Mouse (Mus musculus): ENCODE results near the gene Slc35b2. TPM values are rescaled to one million over a fixed set of nuclear protein-coding genes. Genes with fewer than 3 reads are reported as not detected.
A peak's percentile ranks its signal among the peaks of the same experiment; 100 is the strongest.

Slc35b2 gene
- polyA plus RNA-seq, 1 experiment from 2014 or later = 52.1 TPM

DNA sequence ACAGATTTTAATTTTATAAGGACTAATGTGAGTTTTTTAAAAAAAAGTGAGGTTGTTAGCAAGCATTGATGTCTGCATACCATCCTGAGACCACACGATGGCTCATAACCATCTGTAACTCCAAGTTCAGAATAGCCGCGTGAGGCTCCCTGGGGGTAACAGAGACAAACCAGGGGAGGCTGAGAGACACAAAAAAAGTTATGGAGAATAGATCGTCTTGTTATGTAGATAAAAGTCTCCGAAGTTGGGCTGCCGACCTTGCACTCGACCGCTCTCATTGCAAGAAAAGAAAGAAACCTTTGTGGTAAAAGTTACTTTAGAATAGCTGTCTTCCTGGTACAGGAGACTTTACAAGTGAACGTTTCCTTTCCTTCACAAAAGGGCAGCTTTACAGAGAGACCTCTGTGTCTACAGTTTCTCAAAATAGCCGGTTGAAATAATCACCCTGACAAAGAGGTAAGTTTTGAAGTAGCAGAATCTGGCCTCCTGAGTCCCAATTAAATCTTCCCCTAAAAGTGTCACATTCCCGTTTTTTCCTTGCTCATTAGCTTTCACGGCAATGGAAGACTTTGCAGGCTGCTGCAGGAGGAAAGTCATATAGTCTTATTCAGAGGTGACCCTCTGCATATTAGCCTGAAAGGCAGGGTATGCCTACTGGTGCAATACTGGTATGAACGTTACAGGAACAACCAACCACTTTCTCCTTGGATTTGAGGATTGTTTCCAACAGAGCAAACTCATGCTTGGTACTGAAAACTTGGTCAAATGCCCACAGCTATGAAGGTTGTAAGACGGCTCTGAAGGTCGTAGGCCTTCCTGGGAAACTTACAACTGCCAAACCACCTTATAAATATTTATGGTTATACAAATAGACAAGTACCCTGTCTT lies 43.6 kb downstream of the Slc35b2 start:
- H3K4me2 ChIP-seq = no peak overlapping the region
- no peaks in the 10 kb centered on the region for H3K36me3 ChIP-seq (replicated peaks)
- H3K9me3 ChIP-seq (replicated peaks) = no peaks in the 10 kb centered on the region
- no peaks in the 10 kb centered on the region for H3K27me3 ChIP-seq
- no peak overlapping the region for H3K9ac ChIP-seq
- no peak overlapping the region for H3K4me3 ChIP-seq (replicated peaks)
- ATAC-seq (ENCODE audit: insufficient read depth) = no peak
- peaks cover 26% of the 10 kb centered on the region for H3K4me1 ChIP-seq (replicated peaks)
- WGBS (ENCODE audit: insufficient replicate concordance) = 72% methylated on average over 15 of the region's 15 CpGs
- no peak overlapping the region for H3K27ac ChIP-seq (replicated peaks)

DNA sequence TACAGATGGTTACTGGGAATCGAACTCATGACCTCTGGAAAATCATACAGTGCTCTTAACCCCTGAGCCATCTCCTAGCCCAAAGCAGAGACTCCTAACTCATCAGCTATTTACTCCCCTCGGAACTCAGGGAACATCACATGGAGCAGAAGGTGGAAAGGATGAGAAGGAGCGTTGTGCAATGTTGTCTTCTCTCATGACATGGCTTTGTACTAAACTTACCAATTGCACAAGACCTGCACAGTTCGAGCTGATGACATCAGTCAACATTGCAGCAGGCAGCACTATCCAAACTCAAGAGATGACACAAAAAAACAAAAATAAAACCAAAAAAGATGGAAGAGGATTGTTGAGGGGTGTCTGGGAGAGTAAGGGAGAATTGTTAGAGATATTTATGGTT lies 44.7 kb downstream of the Slc35b2 start:
- peak; percentile 32 for ATAC-seq (ENCODE audit: insufficient read depth)
- WGBS (ENCODE audit: insufficient replicate concordance) = 70% methylated on average over 4 of the region's 4 CpGs
- H3K36me3 ChIP-seq (replicated peaks) = no peaks in the 10 kb centered on the region

DNA sequence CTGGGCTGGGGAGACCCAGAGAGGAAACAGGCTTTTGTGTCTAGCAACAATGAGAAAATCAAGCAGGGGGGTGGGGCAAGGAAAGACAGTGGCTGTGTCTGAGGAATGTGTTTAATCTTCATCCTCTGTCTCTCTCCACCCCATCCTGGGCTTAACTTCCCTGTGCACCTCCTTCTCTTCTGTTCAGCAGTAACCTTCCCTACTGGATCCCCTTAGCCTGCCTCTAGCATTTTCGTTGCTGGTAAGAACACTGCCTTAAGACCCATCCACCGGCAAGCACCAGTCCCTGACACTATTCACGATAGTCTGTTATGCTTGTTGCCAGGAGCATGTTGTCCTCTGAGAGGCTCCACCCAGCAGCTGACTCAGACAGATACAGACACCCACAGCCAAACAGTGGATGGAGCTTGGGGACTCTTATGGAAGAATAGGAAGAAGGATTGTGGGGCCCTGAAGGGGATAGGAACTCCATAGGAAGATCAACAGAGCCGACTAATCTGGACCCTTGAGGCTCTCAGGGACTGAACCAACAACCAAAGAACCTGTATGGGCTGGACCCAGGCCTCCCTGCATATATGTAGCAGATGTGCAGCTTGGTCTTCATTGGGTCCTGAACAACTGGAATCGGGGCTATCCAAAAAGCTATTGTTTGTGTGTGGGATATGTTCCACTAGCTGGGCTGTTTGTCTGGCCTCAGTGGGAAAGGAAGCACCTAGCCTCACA lies 46.6 kb downstream of the Slc35b2 start:
- peak overlapping the region; percentile 23; the same call in 1 of the 2 replicates for H3K4me3 ChIP-seq (replicated peaks)
- H3K27ac ChIP-seq (replicated peaks) = peak overlapping the region; percentile 68
- H3K9ac ChIP-seq = no peak overlapping the region
- no peaks in the 10 kb centered on the region for H3K27me3 ChIP-seq
- H3K36me3 ChIP-seq (replicated peaks) = no peaks in the 10 kb centered on the region
- H3K4me1 ChIP-seq (replicated peaks) = peaks cover 28% of the 10 kb centered on the region
- H3K4me2 ChIP-seq = peak overlapping the region; percentile 62
- 26% methylated on average over 5 of the region's 5 CpGs for WGBS (ENCODE audit: insufficient replicate concordance)
- ATAC-seq (ENCODE audit: insufficient read depth) = peak; percentile 79
- H3K9me3 ChIP-seq (replicated peaks) = no peaks in the 10 kb centered on the region

More for the DNA sequence above, 44.7 kb downstream of the Slc35b2 start:
- H3K27me3 ChIP-seq = no peaks in the 10 kb centered on the region
- no peak overlapping the region for H3K27ac ChIP-seq (replicated peaks)
- no peak overlapping the region for H3K4me2 ChIP-seq
- no peak overlapping the region for H3K9ac ChIP-seq
- no peaks in the 10 kb centered on the region for H3K9me3 ChIP-seq (replicated peaks)
- H3K4me3 ChIP-seq (replicated peaks) = no peak overlapping the region
- peaks cover 32% of the 10 kb centered on the region for H3K4me1 ChIP-seq (replicated peaks)

DNA sequence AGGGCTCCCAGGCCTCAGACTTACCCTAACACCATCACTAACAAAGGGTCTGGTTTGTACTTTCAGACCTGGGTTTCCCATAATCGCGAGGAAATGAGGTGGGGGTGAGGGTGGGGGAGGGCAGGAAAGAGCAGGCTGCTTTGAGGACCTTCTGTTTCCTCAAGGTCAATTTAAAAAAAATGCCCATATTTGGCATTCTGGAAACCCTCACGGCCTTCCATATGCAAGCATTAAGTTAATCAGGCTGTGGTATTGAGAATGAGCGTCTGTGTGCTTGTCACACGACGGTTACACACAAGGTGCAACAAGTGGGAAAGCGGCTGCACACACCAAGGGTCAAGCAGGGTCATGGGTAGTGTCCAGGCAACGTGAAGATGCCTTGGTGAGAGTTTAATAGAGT lies 48.3 kb downstream of the Slc35b2 start:
- peaks cover 28% of the 10 kb centered on the region for H3K4me1 ChIP-seq (replicated peaks)
- no peak for ATAC-seq (ENCODE audit: insufficient read depth)

DNA sequence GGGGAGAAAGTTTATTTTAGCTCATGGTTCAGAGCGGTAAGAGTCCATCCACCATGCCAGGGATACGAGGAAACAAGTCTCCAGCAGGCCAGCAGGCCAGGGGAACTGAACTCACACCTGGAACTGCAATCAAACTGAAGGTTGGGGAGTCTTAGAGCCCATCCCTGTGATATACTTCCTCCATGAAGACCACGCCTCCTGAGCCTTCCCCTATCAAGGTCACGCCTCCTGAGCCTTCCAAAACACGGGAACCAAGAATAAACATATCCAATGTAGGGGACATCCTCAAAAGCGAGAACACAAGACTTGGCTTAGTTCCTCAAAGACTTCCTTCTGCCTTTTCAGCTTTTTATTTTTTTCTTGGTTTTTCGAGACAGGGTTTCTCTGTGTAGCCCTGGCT lies 49.2 kb downstream of the Slc35b2 start:
- WGBS (ENCODE audit: insufficient replicate concordance) = 45% methylated on average over 7 of the region's 7 CpGs
- no peak for ATAC-seq (ENCODE audit: insufficient read depth)
- Histone ChIP-seq H3K9me3 (replicated peaks) (no peaks in the 10 kb centered on the region), H3K9ac (no peak overlapping the region), H3K4me3 (replicated peaks) (no peak overlapping the region), H3K27ac (replicated peaks) (no peak overlapping the region), H3K27me3 (no peaks in the 10 kb centered on the region), H3K4me1 (replicated peaks) (peaks cover 29% of the 10 kb centered on the region), H3K4me2 (no peak overlapping the region), H3K36me3 (replicated peaks) (no peaks in the 10 kb centered on the region)

More for the DNA sequence above, 48.3 kb downstream of the Slc35b2 start:
- H3K27me3 ChIP-seq = no peaks in the 10 kb centered on the region
- no peak overlapping the region for H3K9ac ChIP-seq
- no peaks in the 10 kb centered on the region for H3K36me3 ChIP-seq (replicated peaks)
- H3K27ac ChIP-seq (replicated peaks) = no peak overlapping the region
- WGBS (ENCODE audit: insufficient replicate concordance) = 59% methylated on average over 8 of the region's 8 CpGs
- H3K4me2 ChIP-seq = no peak overlapping the region
- H3K9me3 ChIP-seq (replicated peaks) = no peaks in the 10 kb centered on the region
- H3K4me3 ChIP-seq (replicated peaks) = no peak overlapping the region

DNA sequence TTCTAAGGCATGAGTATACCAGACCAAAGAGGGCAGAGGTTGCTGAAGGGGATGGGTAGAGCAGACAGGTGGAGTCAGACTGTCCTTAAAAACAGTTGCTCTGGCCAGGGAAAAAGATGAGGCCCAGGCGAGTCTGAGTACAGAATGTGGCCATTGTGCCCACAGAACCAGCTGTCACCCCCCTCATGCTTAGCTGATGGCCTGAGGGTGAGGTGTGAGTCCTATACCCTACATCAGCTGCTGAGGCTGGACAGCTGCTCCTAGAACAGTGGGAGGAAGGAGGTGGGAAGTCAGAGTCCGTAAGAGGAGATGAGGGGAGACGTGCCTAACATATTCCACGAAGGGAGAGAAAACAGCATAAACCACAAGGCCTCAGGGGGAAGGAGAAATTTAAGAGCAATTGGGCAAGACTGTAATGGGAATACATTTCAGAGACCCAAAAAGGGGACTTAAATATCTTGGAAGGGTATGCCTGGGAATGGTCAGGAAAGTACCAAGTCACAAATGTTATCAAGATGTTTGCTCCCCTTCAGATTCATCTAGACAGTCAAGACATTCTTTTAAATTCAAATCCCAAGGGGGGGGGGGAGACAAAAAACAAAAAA lies 52.5 kb downstream of the Slc35b2 start:
- Histone ChIP-seq H3K9ac (no peak overlapping the region), H3K36me3 (replicated peaks) (no peaks in the 10 kb centered on the region), H3K4me3 (replicated peaks) (no peak overlapping the region), H3K27ac (replicated peaks) (no peak overlapping the region), H3K9me3 (replicated peaks) (no peaks in the 10 kb centered on the region), H3K27me3 (no peaks in the 10 kb centered on the region), H3K4me2 (no peak overlapping the region), H3K4me1 (replicated peaks) (peaks cover 33% of the 10 kb centered on the region)
- 53% methylated on average over 4 of the region's 4 CpGs for WGBS (ENCODE audit: insufficient replicate concordance)
- ATAC-seq (ENCODE audit: insufficient read depth) = no peak

DNA sequence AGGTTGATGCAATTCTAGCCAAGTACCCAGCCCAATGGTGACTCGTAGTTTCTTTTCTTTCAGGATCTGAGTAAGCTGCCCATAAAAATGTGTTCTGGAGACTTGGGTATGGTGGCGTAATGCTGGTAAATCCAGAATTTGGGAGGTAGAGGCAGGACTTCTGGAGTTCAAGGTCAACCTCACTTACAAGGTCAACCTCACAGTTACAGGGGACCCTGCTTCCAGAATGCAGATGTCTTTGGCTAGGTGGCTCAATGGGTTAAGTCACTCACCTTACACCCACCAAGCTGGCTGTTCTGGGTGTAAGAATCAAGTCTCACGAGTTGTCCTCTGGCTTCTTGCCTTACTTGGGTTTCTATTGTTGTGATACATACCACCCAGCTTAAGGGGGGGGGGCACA lies 53.0 kb downstream of the Slc35b2 start:
- Histone ChIP-seq H3K4me3 (replicated peaks) (no peak overlapping the region), H3K9me3 (replicated peaks) (no peaks in the 10 kb centered on the region), H3K36me3 (replicated peaks) (no peaks in the 10 kb centered on the region), H3K9ac (no peak overlapping the region), H3K4me2 (no peak overlapping the region), H3K4me1 (replicated peaks) (peaks cover 32% of the 10 kb centered on the region), H3K27me3 (no peaks in the 10 kb centered on the region), H3K27ac (replicated peaks) (no peak overlapping the region)
- ATAC-seq (ENCODE audit: insufficient read depth) = no peak
- WGBS (ENCODE audit: insufficient replicate concordance) = 60% methylated on average over 3 of the region's 3 CpGs

Other genes with a start within 250 kb of the Slc35b2 start
- 24.4 and 27.8 TPM in 2 replicates for gene Cdc5l, start 130.1 kb upstream of the Slc35b2 start, polyA plus RNA-seq (2015; fragmentation: Nextera tagmentation; extraction: Ambion mirVana)
- 0.13 and 0.18 TPM in 2 replicates for gene Spats1, start 88.5 kb upstream of the Slc35b2 start, polyA plus RNA-seq (2015; fragmentation: Nextera tagmentation; extraction: Ambion mirVana)
- 6.2 and 7.2 TPM in 2 replicates for gene Aars2, start 57.0 kb upstream of the Slc35b2 start, polyA plus RNA-seq (2015; fragmentation: Nextera tagmentation; extraction: Ambion mirVana)
- 0.05 TPM in 1 of 2 replicates, not detected in the other for gene Tcte1, start 40.4 kb upstream of the Slc35b2 start, polyA plus RNA-seq (2015; fragmentation: Nextera tagmentation; extraction: Ambion mirVana)
- gene Tmem151b, start 14.2 kb upstream of the Slc35b2 start, polyA plus RNA-seq (2015; fragmentation: Nextera tagmentation; extraction: Ambion mirVana) = 0.07 and 0.10 TPM in 2 replicates
- gene Nfkbie, start 8.2 kb upstream of the Slc35b2 start, polyA plus RNA-seq (2015; fragmentation: Nextera tagmentation; extraction: Ambion mirVana) = 1.2 and 1.6 TPM in 2 replicates
- gene Hsp90ab1, start 9.4 kb downstream of the Slc35b2 start, polyA plus RNA-seq (2015; fragmentation: Nextera tagmentation; extraction: Ambion mirVana) = 577 and 585 TPM in 2 replicates
- 175 and 180 TPM in 2 replicates for gene Slc29a1, start 35.7 kb downstream of the Slc35b2 start, polyA plus RNA-seq (2015; fragmentation: Nextera tagmentation; extraction: Ambion mirVana)
- gene Mymx, start 38.2 kb downstream of the Slc35b2 start, polyA plus RNA-seq (2015; fragmentation: Nextera tagmentation; extraction: Ambion mirVana) = 0.54 and 1.1 TPM in 2 replicates
- 0.21 and 0.25 TPM in 2 replicates for gene Capn11, start 95.5 kb downstream of the Slc35b2 start, polyA plus RNA-seq (2015; fragmentation: Nextera tagmentation; extraction: Ambion mirVana)
- 111 and 115 TPM in 2 replicates for gene Mrpl14, start 122.4 kb downstream of the Slc35b2 start, polyA plus RNA-seq (2015; fragmentation: Nextera tagmentation; extraction: Ambion mirVana)
- 8.6 and 9.6 TPM in 2 replicates for gene Tmem63b, start 123.0 kb downstream of the Slc35b2 start, polyA plus RNA-seq (2015; fragmentation: Nextera tagmentation; extraction: Ambion mirVana)
- gene 1600014C23Rik, start 170.0 kb downstream of the Slc35b2 start, polyA plus RNA-seq (2015; fragmentation: Nextera tagmentation; extraction: Ambion mirVana) = 0.25 TPM in 1 of 2 replicates, not detected in the other